Mouse (Mus musculus) limb, embryonic 15.5 days (tissue): ENCODE data around the gene B3gntl1. TPM values are rescaled to one million over a fixed set of nuclear protein-coding genes. Genes with fewer than 3 reads are reported as not detected.
A peak's percentile ranks its signal among the peaks of the same experiment; 100 is the strongest.
"Not testable (repeated sequence)": the region's sequence is repeated elsewhere in the genome, so short reads cannot be mapped to it uniquely, and the experiment has no call there.

ENCODE experiments used
- ATAC-seq: fragments of 200-750 bp; cut with Nextera tagmentation; 2 replicates; pipeline ENCODE4 v1.8.0; 2017; ENCODE audit warnings: low read depth, moderate TSS enrichment; ENCODE audit not compliant: insufficient number of reproducible peaks, low FRiP score, low TSS enrichment
- H3K27ac ChIP-seq: fragments of 300-500 bp; sonication (generic); 2 replicates; pipeline ENCODE4 v1.5.1; 2015; ENCODE audit warnings: moderate library complexity, mild to moderate bottlenecking, inconsistent platforms
- H3K27me3 ChIP-seq: fragments of 300-500 bp; sonication (generic); 2 replicates; pipeline ENCODE4 v1.6.1; 2015; ENCODE audit warnings: inconsistent platforms
- H3K36me3 ChIP-seq: fragments of 300-500 bp; sonication (generic); 2 replicates; pipeline ENCODE4 v1.6.1; 2015; ENCODE audit warnings: inconsistent platforms
- H3K4me1 ChIP-seq: fragments of 300-500 bp; sonication (generic); 2 replicates; pipeline ENCODE4 v1.6.1; 2015; ENCODE audit warnings: inconsistent platforms
- H3K4me2 ChIP-seq: fragments of 300-500 bp; sonication (generic); 2 replicates; pipeline ENCODE4 v1.6.1; 2015; ENCODE audit warnings: mild to moderate bottlenecking, inconsistent platforms
- H3K4me3 ChIP-seq: fragments of 300-500 bp; sonication (generic); 2 replicates; pipeline ENCODE4 v1.5.1; 2015; ENCODE audit warnings: mild to moderate bottlenecking, inconsistent platforms
- H3K9ac ChIP-seq: fragments of 300-500 bp; sonication (generic); 2 replicates; pipeline ENCODE4 v1.6.1; 2015; ENCODE audit warnings: inconsistent platforms
- H3K9me3 ChIP-seq: fragments of 300-500 bp; sonication (generic); 2 replicates; pipeline ENCODE4 v1.6.1; 2016; ENCODE audit warnings: inconsistent platforms
- WGBS: fragments of 180-500 bp; shearing (Covaris S2); methylation state at CpG from one replicate; pipeline ENCODE4 v1.1.7; 2015; 5-methylcytosine and 5-hydroxymethylcytosine counted together
- polyA plus RNA-seq: library from polyadenylated mRNA; unstranded; fragments of >200 nt; fragmentation: Nextera tagmentation; extraction: Ambion mirVana; gene quantifications from 2 replicates; pipeline ENCODE4 v1.2.1, GENCODE M21; 2015

B3gntl1 gene
- polyA plus RNA-seq, 1 experiment from 2014 or later, result 9.5 TPM

GRCm38 (mm10) chr11:121680750-121681149 lies 7.8 kb upstream of the B3gntl1 start:
- Histone ChIP-seq H3K9me3 (no peaks in the 10 kb centered on the region), H3K4me2 (no peak overlapping the region), H3K4me3 (no peak overlapping the region), H3K36me3 (no peaks in the 10 kb centered on the region), H3K27ac (no peak overlapping the region), H3K4me1 (no peaks in the 10 kb centered on the region), H3K9ac (no peak overlapping the region), H3K27me3 (no peaks in the 10 kb centered on the region)
- WGBS, result 58% methylated on average over 5 of the region's 5 CpGs
- ATAC-seq, result no peak

- H3K9ac ChIP-seq, result no peak overlapping the region
- no peak overlapping the region for H3K27ac ChIP-seq
- no peak for ATAC-seq
- WGBS, result 54% methylated on average over 2 of the region's 2 CpGs
- no peaks in the 10 kb centered on the region for H3K9me3 ChIP-seq
- no peak overlapping the region for H3K4me2 ChIP-seq
- no peaks in the 10 kb centered on the region for H3K4me1 ChIP-seq
- no peaks in the 10 kb centered on the region for H3K36me3 ChIP-seq
- no peaks in the 10 kb centered on the region for H3K27me3 ChIP-seq
- H3K4me3 ChIP-seq, result no peak overlapping the region
Measured at GRCm38 (mm10) chr11:121679581-121679980, 6.6 kb upstream of the B3gntl1 start.

- H3K9ac ChIP-seq, result no peak overlapping the region
- H3K4me1 ChIP-seq, result peaks cover 14% of the 10 kb centered on the region
- no peak overlapping the region for H3K4me3 ChIP-seq
- no peaks in the 10 kb centered on the region for H3K27me3 ChIP-seq
- no peak overlapping the region for H3K4me2 ChIP-seq
- no peaks in the 10 kb centered on the region for H3K9me3 ChIP-seq
- H3K27ac ChIP-seq, result no peak overlapping the region
- no peaks in the 10 kb centered on the region for H3K36me3 ChIP-seq
- ATAC-seq, result no peak
- 94% methylated on average over 2 of the region's 2 CpGs for WGBS
Measured at GRCm38 (mm10) chr11:121676836-121677235, 3.9 kb upstream of the B3gntl1 start.

- no peaks in the 10 kb centered on the region for H3K27me3 ChIP-seq
- no peaks in the 10 kb centered on the region for H3K9me3 ChIP-seq
- H3K4me2 ChIP-seq, result peak overlapping the region; percentile 78
- H3K4me1 ChIP-seq, result peaks cover 14% of the 10 kb centered on the region
- no peaks in the 10 kb centered on the region for H3K36me3 ChIP-seq
- H3K9ac ChIP-seq, result peak overlapping the region; percentile 5; the same call in 1 of the 2 replicates
- H3K4me3 ChIP-seq, result peak overlapping the region; percentile 69
- WGBS, result 71% methylated on average over 7 of the region's 7 CpGs
- H3K27ac ChIP-seq, result peak overlapping the region; percentile 86
- ATAC-seq, result no peak; the same call in 1 of the 2 replicates
Measured at GRCm38 (mm10) chr11:121673629-121674028, 676 bp upstream of the B3gntl1 start.

DNA sequence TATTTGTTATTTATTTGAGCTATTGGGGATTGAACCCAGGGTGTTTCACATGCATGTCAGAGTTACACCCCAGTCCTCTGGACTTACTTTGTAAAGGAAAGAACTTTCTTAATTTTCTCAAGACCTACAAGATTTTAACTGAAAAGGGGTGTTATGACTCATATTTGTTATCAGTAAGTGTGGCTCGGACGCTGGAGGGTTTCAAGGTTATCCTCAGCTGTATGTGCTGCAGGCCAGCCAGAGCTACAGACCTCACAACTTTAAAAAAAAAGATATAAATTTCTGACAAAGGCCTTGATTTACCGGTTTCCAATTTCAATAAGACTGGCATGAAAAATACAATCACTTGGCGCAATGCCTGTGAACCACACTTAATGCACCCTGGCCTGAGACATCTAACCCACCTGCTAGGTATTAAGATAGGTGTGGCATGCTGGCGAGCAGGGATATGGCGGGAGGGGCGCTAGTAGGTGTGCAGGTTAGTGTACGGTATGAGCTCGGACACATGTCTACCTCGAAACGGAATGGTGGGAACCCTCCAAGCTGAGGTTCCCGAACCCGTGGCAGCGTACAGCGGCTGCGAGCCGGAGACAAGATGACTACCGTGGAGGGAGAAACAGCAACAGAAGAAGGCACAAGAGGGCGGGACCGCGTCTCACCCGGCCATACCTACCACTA lies 502 bp downstream of the B3gntl1 start:
- H3K36me3 ChIP-seq, result peaks cover 6% of the 10 kb centered on the region; the same call in 1 of the 2 replicates
- H3K4me1 ChIP-seq, result peaks cover 14% of the 10 kb centered on the region
- peak overlapping the region; percentile 69 for H3K4me3 ChIP-seq
- H3K4me2 ChIP-seq, result peak overlapping the region; percentile 78
- peak overlapping the region; percentile 94 for H3K27ac ChIP-seq
- H3K9me3 ChIP-seq, result no peaks in the 10 kb centered on the region
- ATAC-seq, result peak; percentile 31; the same call in 1 of the 2 replicates
- H3K27me3 ChIP-seq, result no peaks in the 10 kb centered on the region
- 2% methylated on average over 22 of the region's 22 CpGs for WGBS
- peak overlapping the region; percentile 57 for H3K9ac ChIP-seq

- Histone ChIP-seq H3K4me3 (no peak overlapping the region), H3K9ac (no peak overlapping the region), H3K27ac (no peak overlapping the region), H3K36me3 (peaks cover 9% of the 10 kb centered on the region; the same call in 1 of the 2 replicates), H3K4me2 (no peak overlapping the region), H3K4me1 (peaks cover 14% of the 10 kb centered on the region), H3K27me3 (no peaks in the 10 kb centered on the region), H3K9me3 (no peaks in the 10 kb centered on the region)
- 68% methylated on average over 5 of the region's 5 CpGs for WGBS
- ATAC-seq, result no peak
Measured at GRCm38 (mm10) chr11:121670926-121671325, 2.0 kb downstream of the B3gntl1 start.

- H3K36me3 ChIP-seq, result peaks cover 14% of the 10 kb centered on the region
- 91% methylated on average over 5 of the region's 5 CpGs for WGBS
Measured at GRCm38 (mm10) chr11:121668776-121669175, 4.2 kb downstream of the B3gntl1 start.

GRCm38 (mm10) chr11:121667541-121667940 lies 5.4 kb downstream of the B3gntl1 start:
- ATAC-seq, result no peak
- no peak overlapping the region for H3K4me2 ChIP-seq
- WGBS, result 69% methylated on average over 4 of the region's 4 CpGs

More at GRCm38 (mm10) chr11:121668776-121669175, 4.2 kb downstream of the B3gntl1 start:
- no peak overlapping the region for H3K4me2 ChIP-seq
- H3K27me3 ChIP-seq, result no peaks in the 10 kb centered on the region
- H3K9me3 ChIP-seq, result no peaks in the 10 kb centered on the region
- H3K9ac ChIP-seq, result no peak overlapping the region
- no peak overlapping the region for H3K4me3 ChIP-seq
- no peak for ATAC-seq
- H3K4me1 ChIP-seq, result peaks cover 11% of the 10 kb centered on the region
- no peak overlapping the region for H3K27ac ChIP-seq

GRCm38 (mm10) chr11:121661116-121661515 lies 11.8 kb downstream of the B3gntl1 start:
- Histone ChIP-seq H3K27me3 (no peaks in the 10 kb centered on the region), H3K4me2 (no peak overlapping the region), H3K9me3 (no peaks in the 10 kb centered on the region), H3K4me1 (no peaks in the 10 kb centered on the region), H3K4me3 (no peak overlapping the region), H3K36me3 (peaks cover 18% of the 10 kb centered on the region), H3K27ac (no peak overlapping the region), H3K9ac (no peak overlapping the region)
- ATAC-seq, result no peak
- 90% methylated on average over 2 of the region's 2 CpGs for WGBS

More at GRCm38 (mm10) chr11:121667541-121667940, 5.4 kb downstream of the B3gntl1 start:
- H3K4me3 ChIP-seq, result no peak overlapping the region
- H3K27me3 ChIP-seq, result no peaks in the 10 kb centered on the region
- H3K4me1 ChIP-seq, result peaks cover 6% of the 10 kb centered on the region; the same call in 1 of the 2 replicates
- peaks cover 17% of the 10 kb centered on the region for H3K36me3 ChIP-seq
- no peak overlapping the region for H3K27ac ChIP-seq
- H3K9ac ChIP-seq, result no peak overlapping the region
- H3K9me3 ChIP-seq, result no peaks in the 10 kb centered on the region

DNA sequence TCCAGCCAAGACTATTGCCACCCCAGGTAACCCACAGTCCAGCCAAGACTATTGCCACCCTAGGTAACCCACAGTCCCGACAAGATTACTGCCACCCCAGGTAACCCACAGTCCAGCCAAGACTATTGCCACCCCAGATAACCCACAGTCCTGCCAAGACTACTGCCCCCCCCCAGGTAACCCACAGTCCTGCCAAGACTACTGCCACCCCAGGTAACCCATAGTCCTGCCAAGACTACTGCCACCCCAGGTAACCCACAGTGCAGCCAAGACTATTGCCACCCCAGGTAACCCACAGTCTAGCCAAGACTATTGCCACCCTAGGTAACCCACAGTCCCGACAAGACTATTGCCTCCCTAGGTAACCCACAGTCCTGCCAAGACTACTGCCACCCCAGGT lies 12.3 kb downstream of the B3gntl1 start:
- H3K36me3 ChIP-seq, result peaks cover 18% of the 10 kb centered on the region
- not testable (repeated sequence) for H3K9ac ChIP-seq, H3K4me3 ChIP-seq, H3K9me3 ChIP-seq, H3K27me3 ChIP-seq, H3K4me2 ChIP-seq, H3K27ac ChIP-seq, H3K4me1 ChIP-seq, ATAC-seq
- 89% methylated on average over 2 of the region's 2 CpGs for WGBS

DNA sequence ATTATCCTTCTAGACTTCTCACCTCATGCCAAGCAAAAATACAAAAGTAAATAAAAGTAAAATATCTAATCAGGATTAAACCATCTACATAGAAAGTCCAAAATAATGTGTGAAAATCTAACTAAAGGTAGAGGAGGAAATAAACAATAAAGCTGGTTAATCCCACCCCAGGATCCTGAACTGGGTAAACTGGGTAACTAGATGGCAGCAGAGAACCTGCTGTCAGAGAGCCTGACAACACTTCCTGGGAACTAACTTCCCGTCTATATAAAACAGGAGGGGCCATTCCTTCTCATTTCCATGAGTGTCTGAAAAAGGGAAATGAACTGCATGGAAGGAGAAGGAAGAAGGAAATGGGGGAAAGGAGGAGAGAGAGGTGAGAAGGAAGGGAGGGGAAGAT lies 14.8 kb downstream of the B3gntl1 start:
- Histone ChIP-seq H3K9me3 (no peaks in the 10 kb centered on the region), H3K4me2 (no peak overlapping the region), H3K4me3 (no peak overlapping the region), H3K27me3 (no peaks in the 10 kb centered on the region), H3K36me3 (peaks cover 10% of the 10 kb centered on the region; the same call in 1 of the 2 replicates), H3K9ac (no peak overlapping the region), H3K27ac (no peak overlapping the region), H3K4me1 (no peaks in the 10 kb centered on the region)
- no peak for ATAC-seq
- whole genome bisulfite sequencing, result 43% methylated on average over 1 of the region's 1 CpGs

GRCm38 (mm10) chr11:121655807-121656511 lies 17.0 kb downstream of the B3gntl1 start:
- no peak overlapping the region for H3K4me3 ChIP-seq
- no peak overlapping the region for H3K9ac ChIP-seq
- ATAC-seq, result no peak
- no peak overlapping the region for H3K27ac ChIP-seq
- 0 out of 2 replicates have a peak, but pooled peaks cover 5% of the 10 kb centered on the region for H3K36me3 ChIP-seq
- no peaks in the 10 kb centered on the region for H3K4me1 ChIP-seq
- no peaks in the 10 kb centered on the region for H3K9me3 ChIP-seq
- no peak overlapping the region for H3K4me2 ChIP-seq
- 72% methylated on average over 6 of the region's 6 CpGs for WGBS
- H3K27me3 ChIP-seq, result no peaks in the 10 kb centered on the region
